Mouse (Mus musculus) thymus, adult 2 months (tissue): ENCODE results near the gene Itpka.

Source experiments
- CTCF ChIP-seq: fragments of 200-500 bp; IDR thresholded peaks from 2 replicates; pipeline ENCODE4 v1.5.1; 2012; ENCODE audit warnings: mild to moderate bottlenecking, control low read depth, low read length, moderate library complexity, borderline replicate concordance; ENCODE audit not compliant: control insufficient read depth, poor library complexity, insufficient read depth; ENCODE audit errors: extremely low read depth
- POLR2A ChIP-seq: fragments of 200-500 bp; IDR thresholded peaks from 2 replicates; pipeline ENCODE4 v1.6.1; 2012; ENCODE audit warnings: mild to moderate bottlenecking, low read length, control low read depth, moderate library complexity; ENCODE audit not compliant: control insufficient read depth, poor library complexity, insufficient read depth; ENCODE audit errors: extremely low read depth

- no peak for TF ChIP-seq CTCF
- no peak for TF ChIP-seq POLR2A
Observed at GRCm38 (mm10) chr2:119799181-119799960, 57.2 kb downstream of the Itpka start.
